Mouse (Mus musculus) erythroblast, adult 5-6 weeks (primary cell): ENCODE data around the gene Ttf2. TPM values are rescaled to one million over a fixed set of nuclear protein-coding genes. Genes with fewer than 3 reads are reported as not detected.

ENCODE experiments used
- ATAC-seq: replicated peaks from 2 replicates; pipeline ENCODE4 v1.8.0; 2016; ENCODE audit warnings: moderate number of reproducible peaks, mild to moderate bottlenecking, moderate TSS enrichment, inconsistent platforms; ENCODE audit not compliant: poor library complexity, low FRiP score, severe bottlenecking
- total RNA-seq, 2 experiments: library from RNA; stranded (forward) in 1 of 2; stranded (reverse) in 1 of 2; fragments of 150-400 nt in 1 of 2; fragments of 200-764, 138-1000 nt in 1 of 2; gene quantifications; 2 replicates each; pipeline versions ENCODE4 v1.2.3 to v1.2.4; 2015 to 2017; ENCODE audit warnings: low replicate concordance in 2 of 2

The Ttf2 gene
- total RNA-seq, 2 experiments from 2014 or later, result 5.8 to 12.4 TPM

DNA sequence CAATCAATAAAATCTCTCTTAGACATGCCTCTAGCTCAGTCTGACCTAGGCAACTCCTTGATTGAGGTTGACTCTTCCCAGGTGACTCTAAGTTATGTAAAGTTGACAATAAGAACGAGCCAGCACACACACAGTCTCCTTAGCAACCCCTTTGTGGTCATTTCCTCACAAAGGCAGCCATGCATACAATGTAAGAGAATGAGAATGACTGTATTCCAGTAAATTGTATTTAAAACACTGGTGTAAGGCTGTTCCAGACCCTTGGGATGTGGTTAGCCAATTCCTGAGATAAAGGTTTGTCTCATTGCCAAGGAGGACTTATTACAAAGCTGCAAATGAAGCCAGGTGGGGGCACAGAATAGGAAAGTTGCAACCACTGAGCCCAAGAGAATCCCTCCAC is 20.8 kb upstream of the Ttf2 start:
- ATAC-seq, result no peak

GRCm38 (mm10) chr3:100989417-100989816 is 20.0 kb upstream of the Ttf2 start:
- ATAC-seq, result no peak

GRCm38 (mm10) chr3:100979290-100979689 is 9.8 kb upstream of the Ttf2 start:
- ATAC-seq, result no peak

DNA sequence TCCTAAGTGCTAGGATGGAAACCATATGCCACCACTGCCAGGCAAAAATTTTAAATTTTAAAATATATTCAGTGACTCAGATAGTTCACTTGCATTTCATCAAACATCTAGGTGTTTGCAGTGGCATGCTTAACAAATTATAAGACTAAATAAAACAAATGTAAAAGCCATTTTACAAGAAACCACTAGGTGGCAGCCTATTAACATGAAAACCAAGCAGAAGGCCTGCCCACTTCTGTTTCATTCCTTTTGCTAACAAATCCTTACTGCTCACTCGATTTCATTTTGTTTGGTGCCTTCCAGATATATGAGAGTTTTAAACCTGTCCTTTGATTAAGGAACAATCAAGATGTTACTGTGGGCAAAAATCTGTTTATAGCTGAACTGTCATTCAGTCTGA is 4.4 kb upstream of the Ttf2 start:
- ATAC-seq, result no peak

DNA sequence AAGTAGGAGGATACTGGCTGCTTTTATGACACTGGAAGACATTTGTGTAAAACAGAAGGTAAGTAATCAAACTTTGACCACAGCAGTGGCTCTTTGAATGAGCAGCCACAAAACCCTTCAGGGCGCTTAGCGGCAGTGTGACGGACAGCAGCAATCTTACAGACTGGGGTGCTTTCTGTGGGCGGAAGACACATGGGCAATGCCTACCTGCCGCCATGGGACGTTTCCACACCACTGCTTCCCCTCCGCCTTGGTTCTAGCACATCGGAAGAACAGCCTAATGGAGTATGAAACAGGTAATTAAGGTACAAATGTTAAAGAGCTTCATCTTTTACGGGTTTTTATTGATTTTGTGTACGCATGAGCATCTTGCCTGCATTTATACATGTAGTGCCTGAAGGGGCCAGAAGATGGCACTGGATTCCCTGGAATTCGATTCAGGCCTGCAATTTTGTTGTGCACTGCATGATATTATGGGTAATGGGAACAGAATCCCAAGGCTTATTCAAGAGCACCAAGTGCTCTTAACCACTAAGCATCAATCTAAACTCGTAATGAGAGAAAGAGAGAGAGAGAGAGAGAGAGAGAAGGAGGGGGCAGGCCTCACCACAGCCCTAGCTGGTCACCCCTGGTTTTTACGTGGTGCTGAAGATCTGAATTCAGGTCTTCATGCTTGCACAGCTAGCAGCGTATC is 5.5 kb downstream of the Ttf2 start:
- no peak for ATAC-seq

GRCm38 (mm10) chr3:100961501-100961900 is 8.0 kb downstream of the Ttf2 start:
- no peak for ATAC-seq

DNA sequence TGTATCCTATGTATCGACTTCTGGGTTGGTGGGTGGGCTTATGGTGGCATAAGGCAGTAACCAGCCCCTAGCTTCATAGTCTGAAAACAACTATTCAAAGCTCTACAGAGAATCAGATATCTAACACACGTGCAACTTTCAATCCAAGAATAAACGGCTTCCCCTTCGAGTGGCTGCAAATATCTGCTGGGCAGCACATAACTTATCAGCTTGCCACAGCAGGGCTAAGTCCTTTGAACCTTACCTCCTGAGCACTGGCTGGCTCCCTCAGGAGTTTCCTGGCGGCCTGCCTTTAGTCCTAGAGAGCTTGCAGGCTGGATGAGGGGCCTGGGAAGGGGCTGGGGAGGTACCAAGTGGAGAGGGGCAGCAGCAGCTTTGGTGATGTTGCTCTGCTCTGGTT is 8.5 kb downstream of the Ttf2 start:
- ATAC-seq, result no peak

DNA sequence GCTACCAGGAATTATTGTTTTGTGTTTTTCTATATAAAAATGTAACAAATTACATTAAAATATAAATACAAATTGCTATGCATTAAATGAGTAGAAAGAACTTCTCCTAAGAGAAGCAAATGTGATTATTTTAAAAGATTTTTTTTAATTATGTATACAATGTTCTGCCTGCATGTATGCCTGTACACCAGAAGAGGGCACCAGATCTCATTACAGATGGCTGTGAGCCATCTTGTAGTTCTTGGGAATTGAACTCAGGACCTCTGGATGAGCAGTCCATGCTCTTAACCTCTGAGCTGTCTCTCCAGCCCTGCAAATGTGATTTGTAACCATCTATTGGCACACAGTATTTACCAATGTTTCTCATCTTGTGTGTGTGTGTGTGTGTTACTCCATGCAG is 14.8 kb downstream of the Ttf2 start:
- ATAC-seq, result no peak

- ATAC-seq, result no peak
Observed at GRCm38 (mm10) chr3:100951531-100951930, 17.9 kb downstream of the Ttf2 start.

- no peak for ATAC-seq
Observed at GRCm38 (mm10) chr3:100947286-100947685, 22.2 kb downstream of the Ttf2 start.

- ATAC-seq, result no peak
Observed at GRCm38 (mm10) chr3:100940496-100941037, 28.9 kb downstream of the Ttf2 start.

- no peak for ATAC-seq
Observed at GRCm38 (mm10) chr3:100938211-100938610, 31.3 kb downstream of the Ttf2 start.

DNA sequence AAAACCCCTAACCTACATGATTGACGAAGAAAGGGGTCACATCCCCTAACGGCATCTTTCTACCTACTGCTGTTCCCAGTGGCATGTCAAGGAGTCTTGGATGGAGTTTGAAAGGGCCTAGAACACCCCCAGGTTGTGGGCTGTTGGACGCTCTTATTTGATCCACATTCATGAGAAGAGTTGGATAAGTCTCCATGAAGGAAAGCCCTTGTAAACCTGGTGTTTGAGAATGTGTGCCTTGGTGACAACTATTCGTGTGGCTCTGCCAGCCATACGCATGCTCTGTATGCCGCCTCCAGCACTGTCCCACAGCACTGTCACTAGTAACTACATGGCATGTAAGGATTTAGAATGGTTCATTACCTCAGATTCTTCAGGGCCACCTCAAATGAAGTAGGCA is 33.3 kb downstream of the Ttf2 start:
- no peak for ATAC-seq

DNA sequence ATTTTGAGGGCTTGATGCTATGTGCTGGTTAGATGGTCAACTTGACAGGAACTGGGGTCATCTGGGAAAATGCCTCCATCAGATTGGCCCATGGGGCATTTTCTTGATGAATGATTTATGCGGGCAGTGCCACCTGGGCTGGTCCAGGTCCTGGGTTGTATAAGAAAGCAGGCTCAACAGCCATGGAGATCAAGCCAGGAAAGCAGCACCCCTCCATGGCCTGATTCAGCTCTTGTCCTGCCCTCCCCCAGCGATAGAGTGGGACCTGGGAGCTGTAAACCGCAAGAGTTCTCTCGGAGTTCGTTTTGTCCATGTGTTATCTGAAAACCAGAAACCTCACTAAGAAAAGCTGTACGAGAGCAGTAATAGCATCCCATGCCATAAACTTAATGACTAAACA is 33.9 kb downstream of the Ttf2 start:
- no peak for ATAC-seq

DNA sequence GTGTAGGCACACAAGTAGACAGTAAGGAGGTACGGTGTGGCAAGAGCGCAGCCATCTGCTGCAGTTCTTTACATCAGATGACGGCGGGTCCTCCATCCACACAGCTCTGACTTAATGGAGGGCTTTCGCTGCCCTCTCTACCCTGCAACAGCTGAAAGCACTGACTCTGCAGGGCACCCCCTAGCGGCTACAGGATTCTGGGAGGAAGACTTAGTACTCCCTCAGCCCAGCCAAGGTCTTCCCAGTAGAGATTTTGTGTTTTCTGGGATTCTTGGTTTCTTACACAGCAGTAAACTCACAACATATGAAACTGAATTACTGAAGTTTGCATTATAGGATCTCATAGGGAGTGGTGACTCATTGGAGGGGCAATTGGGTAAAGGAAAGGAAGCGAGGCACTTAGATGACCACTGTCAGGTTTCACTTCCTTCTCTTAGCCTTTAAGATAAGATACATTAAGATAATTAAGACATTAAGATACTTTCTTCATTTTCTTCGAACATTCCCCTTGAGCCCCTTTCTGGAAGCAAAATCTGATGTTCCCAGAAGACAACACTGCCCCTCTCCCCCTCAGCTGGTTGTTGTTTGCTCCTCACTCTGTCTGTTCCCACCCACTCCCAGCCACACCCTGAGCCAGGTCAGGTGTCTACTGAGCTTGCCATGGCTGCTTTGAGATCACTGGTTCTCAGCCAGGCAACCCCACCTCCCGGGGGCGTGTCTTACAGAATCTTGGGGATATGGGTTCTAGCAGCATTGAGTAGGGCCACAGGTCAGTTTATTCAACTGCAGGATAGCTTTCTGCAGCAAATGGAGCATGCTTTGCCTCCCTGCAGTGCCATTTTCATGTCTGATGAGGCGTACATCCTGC is 37.2 kb downstream of the Ttf2 start:
- ATAC-seq, result no peak

GRCm38 (mm10) chr3:100931332-100932076 is 38.0 kb downstream of the Ttf2 start:
- no peak for ATAC-seq

DNA sequence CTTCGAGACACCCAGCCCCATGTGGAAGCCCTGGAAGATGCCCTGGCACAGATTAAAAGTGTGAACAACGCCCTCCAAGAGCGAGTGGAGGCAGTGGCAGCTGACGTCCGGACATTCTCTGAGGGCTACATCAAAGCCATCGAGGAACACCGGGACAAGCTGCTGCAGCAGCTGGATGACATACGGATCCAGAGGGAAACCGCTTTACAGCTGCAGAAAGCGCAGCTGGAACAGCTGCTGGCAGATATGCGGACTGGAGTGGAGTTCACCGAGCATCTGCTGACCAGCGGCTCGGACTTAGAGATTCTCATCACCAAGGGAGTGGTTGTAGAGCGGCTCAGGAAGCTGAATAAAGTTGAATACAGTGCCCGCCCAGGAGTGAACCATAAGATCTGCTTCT is 44.3 kb downstream of the Ttf2 start:
- ATAC-seq, result no peak

GRCm38 (mm10) chr3:100924065-100924732 is 45.3 kb downstream of the Ttf2 start:
- ATAC-seq, result no peak

GRCm38 (mm10) chr3:100922506-100923375 is 46.7 kb downstream of the Ttf2 start:
- ATAC-seq, result 0 out of 2 replicates have a peak, but pooled peaks have one; percentile 3
